Mouse (Mus musculus) lung, adult 2 months (tissue): Measurements from ENCODE around the gene Snx6.

ENCODE experiments used
- CTCF ChIP-seq: fragments of 200-500 bp; IDR thresholded peaks from 2 replicates; pipeline ENCODE4 v1.5.1; 2011; ENCODE audit warnings: mild to moderate bottlenecking, low read length, control low read depth; ENCODE audit not compliant: insufficient read depth
- POLR2A ChIP-seq: fragments of 200-500 bp; IDR thresholded peaks from 2 replicates; pipeline ENCODE4 v1.6.1; 2011; ENCODE audit warnings: low read depth, mild to moderate bottlenecking, control low read depth, low read length, borderline replicate concordance; ENCODE audit errors: extremely low read depth

DNA sequence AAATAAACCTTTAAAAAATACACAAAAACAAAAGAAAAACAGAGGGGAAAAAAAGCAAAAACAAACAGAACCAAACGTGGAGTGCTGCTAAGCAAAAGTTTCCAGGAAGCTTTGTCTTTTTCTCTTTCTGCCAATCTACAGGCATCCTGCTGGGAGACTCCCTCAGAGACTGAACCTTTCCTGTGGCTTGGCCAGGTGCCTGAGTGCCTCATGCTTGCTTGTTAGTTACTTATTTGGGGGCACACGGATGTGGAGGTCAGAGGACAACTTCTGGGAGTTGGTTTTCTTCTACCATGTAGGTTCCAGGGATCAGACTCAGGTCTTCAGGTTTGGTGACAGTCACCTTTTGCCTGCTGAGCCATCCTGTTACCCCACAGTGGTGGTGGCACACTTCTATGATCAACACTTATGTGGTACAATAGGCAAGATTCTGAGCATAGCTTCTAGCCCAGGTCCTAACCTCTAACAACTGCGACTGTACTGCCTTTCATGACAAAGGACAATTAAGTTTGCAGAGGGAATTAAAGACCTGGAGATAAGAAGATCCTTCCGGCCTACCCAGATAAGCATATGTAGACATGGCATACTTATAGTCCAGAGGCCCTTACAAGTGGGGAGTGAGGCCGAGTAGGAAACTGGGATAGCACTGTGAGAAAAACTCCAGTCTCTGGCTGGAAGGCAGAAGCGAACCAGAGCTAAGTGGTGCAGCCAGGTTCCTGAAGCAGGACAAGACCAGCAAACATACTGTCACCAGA lies 23.9 kb upstream of the Snx6 start:
- TF ChIP-seq POLR2A (no peak), CTCF (no peak)
